Mouse (Mus musculus): Measurements from ENCODE around the gene Cyp2a12.
"Not testable (repeated sequence)": the region's sequence is repeated elsewhere in the genome, so short reads cannot be mapped to it uniquely, and the experiment has no call there.

Gene Cyp2a12

DNA sequence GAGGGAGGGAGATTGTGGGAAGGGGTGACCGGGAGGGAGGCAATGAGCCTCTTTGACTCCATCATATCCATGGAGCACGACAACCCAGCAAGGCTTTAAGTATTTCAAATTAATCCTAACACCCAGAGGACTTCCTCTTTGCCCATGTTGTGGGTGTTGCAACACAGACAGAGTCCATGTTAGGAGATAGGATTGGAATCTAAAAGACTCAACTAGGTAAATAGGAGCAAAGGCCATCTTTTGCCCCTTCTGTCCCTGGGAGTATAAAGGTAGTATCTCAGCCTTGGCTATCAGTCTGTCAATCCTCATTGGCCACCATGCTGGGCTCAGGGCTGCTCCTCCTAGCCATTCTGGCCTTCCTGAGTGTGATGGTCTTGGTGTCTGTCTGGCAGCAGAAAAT, at the start of gene Cyp2a12:
Cyp2a12 (plus strand) TSS at position 293 of the 400 bp plus-strand sequence.
- DNase-seq (ENCODE audit: low spot score in 2 of 2), result no peak

- not testable (repeated sequence) for DNase-seq (ENCODE audit: low spot score in 2 of 2)
These were observed 47.4 kb upstream of the Cyp2a12 start for GRCm38 (mm10) chr7:26981464-26981863.

GRCm38 (mm10) chr7:26981937-26982336, 46.9 kb upstream of the Cyp2a12 start:
- DNase-seq (ENCODE audit: low spot score in 2 of 2), result not testable (repeated sequence)

- DNase-seq (ENCODE audit: low spot score in 2 of 2), result no peak
These were observed 46.3 kb upstream of the Cyp2a12 start for GRCm38 (mm10) chr7:26982551-26982950.

- not testable (repeated sequence) for DNase-seq (ENCODE audit: low spot score in 2 of 2)
These were observed 45.7 kb upstream of the Cyp2a12 start for GRCm38 (mm10) chr7:26983151-26983550.

- DNase-seq (ENCODE audit: low spot score in 2 of 2), result not testable (repeated sequence)
These were observed 2.3 kb upstream of the Cyp2a12 start for GRCm38 (mm10) chr7:27026581-27026980.

GRCm38 (mm10) chr7:27048886-27049285, 20.0 kb downstream of the Cyp2a12 start:
- DNase-seq (ENCODE audit: low spot score in 2 of 2), result not testable (repeated sequence)

GRCm38 (mm10) chr7:27059333-27059732, 30.5 kb downstream of the Cyp2a12 start:
- DNase-seq (ENCODE audit: low spot score in 2 of 2), result not testable (repeated sequence)

GRCm38 (mm10) chr7:27059896-27060295, 31.0 kb downstream of the Cyp2a12 start:
- not testable (repeated sequence) for DNase-seq (ENCODE audit: low spot score in 2 of 2)

DNA sequence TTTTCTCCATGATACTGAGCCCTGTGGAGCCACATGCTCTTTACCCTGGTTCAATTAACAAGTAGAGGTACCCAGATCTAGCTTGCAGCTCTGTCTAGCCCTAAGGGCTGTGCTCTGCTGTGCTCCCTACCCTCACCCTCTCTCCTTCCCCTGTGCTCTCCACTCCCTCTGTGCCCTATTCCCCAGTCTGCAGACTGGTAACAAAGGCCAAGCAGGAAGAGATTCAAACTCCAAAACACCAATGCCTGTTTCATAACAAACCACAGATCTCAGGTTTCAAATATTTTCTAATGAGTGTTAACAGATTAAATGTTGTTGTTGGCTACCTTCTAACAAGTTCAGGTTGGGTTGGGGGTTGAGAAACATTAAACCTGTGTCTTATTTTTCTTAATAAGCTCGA, 49.8 kb downstream of the Cyp2a12 start:
- DNase-seq (ENCODE audit: low spot score in 2 of 2), result no peak

DNA sequence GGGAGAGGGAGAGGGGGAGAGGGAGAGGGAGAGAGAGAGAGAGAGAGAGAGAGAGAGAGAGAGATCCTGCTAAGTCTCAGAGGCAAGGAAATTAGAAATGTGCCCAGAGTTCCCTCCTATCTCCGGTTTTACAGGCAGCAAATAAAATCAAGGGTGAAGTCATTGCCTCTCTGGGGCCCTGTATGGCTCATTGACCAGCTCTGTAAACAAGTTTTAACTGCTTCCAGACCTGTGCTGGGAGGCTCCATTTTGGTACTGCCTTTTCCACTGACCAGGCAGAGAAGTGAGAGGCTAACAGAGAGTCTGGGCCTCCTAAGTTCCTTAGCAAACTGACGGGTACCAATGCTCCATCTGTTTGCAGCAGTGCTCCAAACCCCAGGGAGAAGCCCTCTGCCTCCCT, 52.7 kb downstream of the Cyp2a12 start:
- DNase-seq (ENCODE audit: low spot score in 2 of 2), result no peak

All from frontal cortex, postnatal 10 days (tissue).